Mouse (Mus musculus): ENCODE measurements around the gene Sugt1.

DNA sequence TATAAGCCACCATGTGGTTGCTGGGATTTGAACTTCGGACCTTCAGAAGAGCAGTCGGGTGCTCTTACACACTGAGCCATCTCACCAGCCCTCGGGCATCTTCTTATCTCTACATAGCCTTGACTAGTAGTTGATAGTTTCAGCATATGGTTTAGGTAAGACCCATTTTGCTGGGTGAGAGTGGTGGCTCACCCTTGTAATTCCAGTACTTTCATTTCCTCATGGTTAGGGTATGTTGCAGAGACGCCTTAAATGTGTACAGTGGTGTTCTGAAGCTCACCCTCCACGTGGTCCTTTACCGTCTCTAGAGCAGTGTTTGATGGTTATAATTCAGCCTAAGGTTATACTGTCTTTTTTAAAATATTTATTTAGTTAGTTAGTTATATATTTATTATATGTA lies 18.9 kb downstream of the Sugt1 start:
- TF ChIP-seq POLR2A (IDR thresholded peaks at IDR 0.05; ENCODE audit: borderline replicate concordance, extremely low read depth, insufficient read depth, insufficient read length, poor library complexity, severe bottlenecking) (no peak), CTCF (IDR thresholded peaks at IDR 0.05; ENCODE audit: borderline replicate concordance, extremely low read depth, insufficient read depth, insufficient read length) (no peak)
